Mouse (Mus musculus): Measurements from ENCODE around the gene Slc7a11.

- TF ChIP-seq CTCF (IDR thresholded peaks at IDR 0.05; ENCODE audit: insufficient read depth, low read depth, low read length): no peak
- TF ChIP-seq POLR2A (IDR thresholded peaks at IDR 0.05; ENCODE audit: insufficient read depth, low read depth, low read length): no peak
These were observed 142.5 kb downstream of the Slc7a11 start for GRCm38 (mm10) chr3:50300952-50301303.
